In genomic region chr6:90740348-90741055, GRCm38 (mm10) we compare ENCODE assay signal across 14 mouse cellular contexts.
DNase-seq lines count a peak whose midpoint lies in the region; ATAC-seq and TF ChIP-seq lines count a peak whose summit lies in the region.
"Had no signal": no experiment of that assay in that cellular context is flagged by ENCODE, and none has a peak within 500 bp of the region (broad histone marks: within the 10 kb centered on the region; RNA-seq: fewer than 3 reads in every experiment).

No protein-coding gene starts in this region.

- H3K9ac ChIP-seq in liver, embryonic 12.5 days = no peak overlapping the region
- H3K9ac ChIP-seq in CH12.LX (ENCODE audit: insufficient read depth, low read depth) = no peak overlapping the region
- H3K9ac ChIP-seq in liver, embryonic 16.5 days (ENCODE audit: low read depth, low read length) = no peak overlapping the region
- H3K9ac ChIP-seq: hindbrain, embryonic 13.5 days; limb, embryonic 12.5 days had no signal

- TF ChIP-seq RAD21 in CH12.LX (IDR thresholded peaks at IDR 0.05; ENCODE audit: low read depth, low read length) = no peak

- TF ChIP-seq CTCF in CH12.LX (conservative IDR thresholded peaks at IDR 0.05 in 1 of 2, IDR thresholded peaks at IDR 0.05 in 1 of 2; ENCODE audit: low read depth in 2 of 2, low read length in 2 of 2) = no peak

- peaks cover 43% of the 10 kb centered on the region for H3K4me1 ChIP-seq in liver, embryonic 12.5 days
- H3K4me1 ChIP-seq in CH12.LX (ENCODE audit: control insufficient read depth in 1 of 2, insufficient read depth in 2 of 2) = peaks cover 17 to 82% of the 10 kb centered on the region in 2 experiments
- H3K4me1 ChIP-seq in liver, embryonic 16.5 days (ENCODE audit: control insufficient read depth, low read depth, low read length) = peaks cover 22% of the 10 kb centered on the region

- no peak for TF ChIP-seq POLR2A in CH12.LX (IDR thresholded peaks at IDR 0.05; ENCODE audit: low read depth, low read length)

- H3K4me3 ChIP-seq in liver, embryonic 12.5 days = no peak overlapping the region
- H3K4me3 ChIP-seq in CH12.LX (replicated peaks in 1 of 3; ENCODE audit: low read depth in 2 of 3, low read length in 2 of 3, poor library complexity in 1 of 3) = no peak overlapping the region
- H3K4me3 ChIP-seq in liver, embryonic 16.5 days (ENCODE audit: low read depth, low read length) = no peak overlapping the region
- H3K4me3 ChIP-seq: hindbrain, embryonic 13.5 days; limb, embryonic 12.5 days had no signal

- peaks cover 54% of the 10 kb centered on the region for H3K79me2 ChIP-seq in CH12.LX (replicated peaks; ENCODE audit: control insufficient read depth, extremely low read depth, insufficient read depth, poor library complexity, severe bottlenecking)

- DNase-seq in liver (no peak), CH12.LX (ENCODE audit: extremely low read depth) (peak; percentile 58)
- DNase-seq in thymus, postnatal 0 days (ENCODE audit: low spot score) = peak; percentile 91
- no peak for DNase-seq in cerebellum, adult 8-10 months
- DNase-seq in frontal cortex, adult 2 months (ENCODE audit: extremely low spot score in 1 of 2, low spot score in 1 of 2) = no peak
- DNase-seq in yolk sac, embryonic 10.5 days (ENCODE audit: low spot score) = no peak
- DNase-seq: adrenal gland, postnatal 25 days; cerebellum, postnatal 10 days; gastrocnemius, postnatal 10 days; midbrain, embryonic 14.5 days had no signal

- in situ Hi-C loops in CH12.LX (cut with MboI; ENCODE audit: low pct_ligation_motif_present, low pct_unique_long_range_greater_than_20kb, low sequenced_read_pairs) = loop anchor here (5.0 kb wide), 1 partner anchor 67 kb away; no protein-coding TSS in a partner anchor

- H3K27me3 ChIP-seq in liver, embryonic 12.5 days (replicated peaks) = peaks cover 22% of the 10 kb centered on the region
- H3K27me3 ChIP-seq in CH12.LX (replicated peaks) = no peaks in the 10 kb centered on the region
- H3K27me3 ChIP-seq in liver, embryonic 16.5 days (ENCODE audit: control insufficient read depth, insufficient read depth, low read depth, low read length) = peaks cover 18% of the 10 kb centered on the region
- H3K27me3 ChIP-seq: hindbrain, embryonic 13.5 days had no signal

- TF ChIP-seq EP300 in CH12.LX (IDR thresholded peaks at IDR 0.05; ENCODE audit: low read length) = 0 out of 2 replicates have a peak, but pooled peaks have one; percentile 8

- H3K4me2 ChIP-seq in liver, embryonic 12.5 days = peak overlapping the region; percentile 6; the same call in 1 of the 2 replicates
- H3K4me2 ChIP-seq in CH12.LX (ENCODE audit: insufficient read depth, low read depth, poor library complexity, severe bottlenecking) = no peak overlapping the region
- H3K4me2 ChIP-seq in liver, embryonic 16.5 days (ENCODE audit: low read depth, low read length) = no peak overlapping the region; the same call in 1 of the 2 replicates
- H3K4me2 ChIP-seq: hindbrain, embryonic 13.5 days; limb, embryonic 12.5 days had no signal

- H3K36me3 ChIP-seq in liver, embryonic 12.5 days = no peaks in the 10 kb centered on the region
- H3K36me3 ChIP-seq in CH12.LX (replicated peaks in 1 of 2; ENCODE audit: control insufficient read depth in 1 of 2, insufficient read depth in 1 of 2, low read length in 1 of 2) = peaks cover 45 to 93% of the 10 kb centered on the region in 2 experiments
- H3K36me3 ChIP-seq in liver, embryonic 16.5 days (ENCODE audit: control insufficient read depth, insufficient read depth) = no peaks in the 10 kb centered on the region
- H3K36me3 ChIP-seq: hindbrain, embryonic 13.5 days; limb, embryonic 12.5 days had no signal

- peak overlapping the region; percentile 18; the same call in 1 of the 2 replicates for H3K27ac ChIP-seq in liver, embryonic 12.5 days
- H3K27ac ChIP-seq in CH12.LX (ENCODE audit: insufficient read depth, low read depth) = no peak overlapping the region
- peak overlapping the region; percentile 35; the same call in 1 of the 2 replicates for H3K27ac ChIP-seq in liver, embryonic 16.5 days (ENCODE audit: low read length)
- H3K27ac ChIP-seq: hindbrain, embryonic 13.5 days; limb, embryonic 12.5 days had no signal

- WGBS in liver, embryonic 12.5 days (ENCODE audit: insufficient replicate concordance) = 33% methylated on average over 4 of the region's 4 CpGs
- 27% methylated on average over 4 of the region's 4 CpGs for WGBS in liver, embryonic 16.5 days (ENCODE audit: insufficient replicate concordance)

- H3K9me3 ChIP-seq in liver, embryonic 12.5 days (replicated peaks) = no peaks in the 10 kb centered on the region
- H3K9me3 ChIP-seq in CH12.LX (replicated peaks; ENCODE audit: low read length) = peaks cover 4% of the 10 kb centered on the region
- no peaks in the 10 kb centered on the region for H3K9me3 ChIP-seq in liver, embryonic 16.5 days (replicated peaks; ENCODE audit: control insufficient read depth, low read length)
- H3K9me3 ChIP-seq: hindbrain, embryonic 13.5 days; limb, embryonic 12.5 days had no signal

- ATAC-seq in liver, embryonic 12.5 days = peak; percentile 22
- ATAC-seq in liver, embryonic 16.5 days (ENCODE audit: low read depth) = peak; percentile 20; the same call in 1 of the 2 replicates

- dilution Hi-C loops in CH12.LX (cut with MboI; ENCODE audit: extremely low pct_ligation_motif_present, extremely low pct_unique_long_range_greater_than_20kb, low sequenced_read_pairs) = no loop called here

TF ChIP-seq in CH12.LX, 34 proteins besides CTCF, POLR2A, EP300 and RAD21:
- TF ChIP-seq UBTF (IDR thresholded peaks at IDR 0.05; ENCODE audit: low read depth, low read length) (no peak), RCOR1 (conservative IDR thresholded peaks at IDR 0.05; ENCODE audit: low read depth, low read length) (no peak), TCF12 (IDR thresholded peaks at IDR 0.05; ENCODE audit: low read depth, low read length) (no peak), ZMIZ1 (IDR thresholded peaks at IDR 0.05; ENCODE audit: low read depth, low read length) (no peak), MAX (IDR thresholded peaks at IDR 0.05; ENCODE audit: low read length) (no peak), HCFC1 (IDR thresholded peaks at IDR 0.05; ENCODE audit: low read depth, low read length) (no peak), IRF4 (IDR thresholded peaks at IDR 0.05; ENCODE audit: low read depth, low read length) (no peak), JUND (conservative IDR thresholded peaks at IDR 0.05; ENCODE audit: low read depth, low read length) (no peak)
TF ChIP-seq in CH12.LX: peak in this region for 0.

Comparison
In these comparisons a context has a peak if more than half of its experiments do, and no peak if none do; other contexts are left out.
1. DNase-seq: peak in CH12.LX (single experiment) and thymus, postnatal 0 days (single experiment); none in liver (single experiment), cerebellum, adult 8-10 months (single experiment), frontal cortex, adult 2 months (0 of 2) and yolk sac, embryonic 10.5 days (single experiment).